Mouse (Mus musculus) testis, adult 2 months (tissue): Measurements from ENCODE around the gene Auts2. TPM values are rescaled to one million over a fixed set of nuclear protein-coding genes. Genes with fewer than 3 reads are reported as not detected.

ENCODE experiments used
- H3K27ac ChIP-seq: fragments of 200-500 bp; 2 replicates; pipeline ENCODE4 v1.5.1; 2012; ENCODE audit warnings: low read depth, low read length; ENCODE audit not compliant: control insufficient read depth, insufficient read depth
- H3K27me3 ChIP-seq: fragments of 200-500 bp; 2 replicates; pipeline ENCODE4 v1.6.1; 2012; ENCODE audit warnings: mild to moderate bottlenecking, low read length, moderate library complexity; ENCODE audit not compliant: control insufficient read depth, insufficient read depth
- H3K36me3 ChIP-seq: fragments of 200-500 bp; 2 replicates; pipeline ENCODE4 v1.6.1; 2012; ENCODE audit warnings: mild to moderate bottlenecking, low read length; ENCODE audit not compliant: control insufficient read depth, insufficient read depth
- H3K4me1 ChIP-seq: fragments of 200-500 bp; 2 replicates; pipeline ENCODE4 v1.6.1; 2012; ENCODE audit warnings: low read length; ENCODE audit not compliant: control insufficient read depth, insufficient read depth
- H3K4me3 ChIP-seq: fragments of 200-500 bp; 2 replicates; pipeline ENCODE4 v1.5.1; 2012; ENCODE audit warnings: low read depth, mild to moderate bottlenecking, low read length, moderate library complexity, mixed read lengths; ENCODE audit not compliant: control insufficient read depth
- CTCF ChIP-seq: fragments of 200-500 bp; IDR thresholded peaks from 2 replicates; pipeline ENCODE4 v1.5.1; 2012; ENCODE audit warnings: low read depth, mild to moderate bottlenecking, inconsistent platforms, low read length, moderate library complexity; ENCODE audit not compliant: control insufficient read depth, insufficient read depth, insufficient replicate concordance
- POLR2A ChIP-seq: fragments of 200-500 bp; IDR thresholded peaks from 2 replicates; pipeline ENCODE4 v1.6.1; 2012; ENCODE audit warnings: low read depth, mild to moderate bottlenecking, inconsistent platforms, low read length, moderate library complexity; ENCODE audit not compliant: control insufficient read depth
- polyA plus RNA-seq: library from polyadenylated mRNA; depleted of rRNA; stranded (reverse); fragments of >200 nt; gene quantifications from 2 replicates; pipeline ENCODE4 v1.2.3, GENCODE M21; 2012

Gene Auts2
- polyA plus RNA-seq, 1 experiment: 4.3 TPM

DNA sequence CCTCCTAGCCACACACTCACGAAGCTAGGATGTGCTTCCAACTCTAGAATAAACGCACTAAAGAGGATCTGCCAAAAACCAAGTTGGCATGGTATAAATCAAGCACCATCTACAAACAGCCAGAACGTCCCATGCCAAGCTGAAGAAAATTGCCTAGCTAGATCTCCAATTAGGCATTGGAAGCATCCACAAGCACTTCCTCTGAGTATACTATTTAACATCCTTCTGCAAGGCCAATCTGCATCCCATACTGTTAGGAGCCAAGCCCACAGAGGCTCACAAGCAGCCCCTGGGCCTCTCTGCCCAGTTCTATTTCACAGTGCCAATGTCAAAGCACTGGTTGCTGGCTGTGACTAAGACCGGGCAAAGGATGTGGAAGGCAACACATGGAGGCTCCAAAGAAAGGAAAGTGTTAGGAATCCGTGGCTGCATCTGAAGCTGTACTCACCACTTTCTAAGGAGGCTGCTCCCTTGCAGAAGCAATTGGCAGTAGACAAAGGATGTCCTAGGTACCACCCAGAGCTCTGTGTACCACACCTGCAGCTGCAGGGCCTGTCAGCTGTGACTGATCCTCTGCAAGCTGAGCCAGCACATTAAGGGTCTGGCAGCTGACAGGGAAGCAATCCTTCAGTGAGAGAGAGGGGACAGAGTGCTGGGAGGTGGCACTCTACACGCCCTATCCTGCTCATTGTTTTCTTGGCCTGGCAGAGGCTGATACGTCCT is 407.0 kb downstream of the Auts2 start:
- Histone ChIP-seq H3K4me1 (no peaks in the 10 kb centered on the region), H3K4me3 (no peak overlapping the region), H3K27me3 (no peaks in the 10 kb centered on the region), H3K36me3 (no peaks in the 10 kb centered on the region), H3K27ac (no peak overlapping the region)
- TF ChIP-seq CTCF (no peak), POLR2A (no peak)

DNA sequence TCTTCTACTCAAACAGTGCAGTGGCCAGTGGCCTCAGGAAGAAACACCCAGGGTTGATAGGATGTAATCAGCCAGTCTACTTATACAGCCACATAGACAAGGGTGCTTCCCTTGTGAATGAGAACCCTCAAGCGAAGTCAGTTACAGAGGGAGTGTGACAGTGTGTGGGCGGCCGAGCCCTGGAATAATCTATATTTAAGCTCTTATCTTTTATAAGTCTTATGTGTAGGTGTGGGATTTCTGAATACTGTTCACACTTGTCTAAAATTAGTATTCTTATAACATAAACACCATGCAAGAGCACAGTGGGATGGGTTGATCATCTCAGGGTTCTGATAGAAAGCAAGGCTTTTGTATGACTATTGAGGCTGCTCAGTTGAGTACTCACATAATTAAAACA is 411.2 kb downstream of the Auts2 start:
- no peaks in the 10 kb centered on the region for H3K27me3 ChIP-seq
- no peak overlapping the region for H3K27ac ChIP-seq
- TF ChIP-seq POLR2A: no peak
- no peak for TF ChIP-seq CTCF
- no peaks in the 10 kb centered on the region for H3K36me3 ChIP-seq
- no peak overlapping the region for H3K4me3 ChIP-seq
- no peaks in the 10 kb centered on the region for H3K4me1 ChIP-seq

DNA sequence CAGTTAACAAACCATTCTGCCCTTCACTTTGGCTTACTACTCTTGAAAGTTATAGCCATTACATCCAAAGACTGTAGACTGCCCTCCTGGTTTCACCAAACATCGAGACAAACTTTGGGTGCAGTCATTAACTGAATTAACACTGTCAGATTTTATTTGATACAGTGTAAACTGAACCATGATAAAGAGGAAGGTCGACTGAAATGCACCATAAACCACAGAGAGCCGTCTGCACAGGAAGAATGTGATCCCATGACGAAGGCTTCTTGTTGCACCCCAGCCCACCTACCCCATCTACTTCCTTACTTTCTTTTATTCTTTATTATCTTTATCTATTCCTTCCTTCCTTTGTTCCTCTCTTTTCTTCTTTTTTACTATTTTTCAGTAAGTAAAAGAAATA is 412.6 kb downstream of the Auts2 start:
- TF ChIP-seq POLR2A: no peak
- no peak for TF ChIP-seq CTCF
- Histone ChIP-seq H3K4me1 (no peaks in the 10 kb centered on the region), H3K36me3 (no peaks in the 10 kb centered on the region), H3K27ac (no peak overlapping the region), H3K27me3 (no peaks in the 10 kb centered on the region), H3K4me3 (no peak overlapping the region)

DNA sequence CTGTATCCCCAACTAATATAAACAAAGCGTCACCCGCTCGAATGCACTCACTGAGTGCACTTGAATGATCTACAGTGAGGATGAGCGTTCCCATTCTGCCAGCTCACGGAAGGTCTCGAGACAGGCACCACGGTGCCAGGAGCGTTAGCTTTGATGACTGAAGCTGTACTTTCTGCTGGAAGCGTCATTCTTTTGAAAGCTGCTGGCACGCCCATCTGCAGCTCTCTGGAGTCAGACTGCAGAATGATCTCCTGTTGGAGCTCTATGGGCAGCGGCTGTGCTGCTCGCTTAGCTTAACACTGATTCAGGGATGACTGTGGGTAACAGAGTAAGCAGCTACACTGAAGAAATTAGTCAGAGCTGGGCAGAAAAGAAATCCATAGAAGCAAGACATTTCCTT is 416.5 kb downstream of the Auts2 start:
- H3K4me3 ChIP-seq: no peak overlapping the region
- H3K27me3 ChIP-seq: no peaks in the 10 kb centered on the region
- H3K36me3 ChIP-seq: no peaks in the 10 kb centered on the region
- no peaks in the 10 kb centered on the region for H3K4me1 ChIP-seq
- no peak for TF ChIP-seq POLR2A
- TF ChIP-seq CTCF: no peak
- H3K27ac ChIP-seq: no peak overlapping the region

DNA sequence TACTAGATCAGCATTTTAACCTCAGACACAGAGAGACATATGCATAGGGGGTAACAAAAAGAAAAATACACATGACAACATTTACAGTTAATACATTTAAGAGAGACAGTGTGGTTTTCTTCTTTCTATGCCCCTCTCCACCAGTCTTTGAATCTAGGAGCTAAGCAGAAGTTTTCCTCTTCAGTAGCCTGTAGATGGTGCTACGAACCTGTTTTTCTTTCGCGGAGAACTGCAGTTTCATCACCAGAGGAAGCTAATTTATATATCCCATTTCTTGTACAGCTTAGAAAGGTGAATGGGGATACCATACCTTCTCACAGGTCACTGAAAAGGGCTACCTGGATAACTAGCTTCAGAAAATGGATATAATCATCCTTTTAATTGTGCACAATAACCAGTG is 427.5 kb downstream of the Auts2 start:
- Histone ChIP-seq H3K27ac (no peak overlapping the region), H3K4me3 (no peak overlapping the region), H3K27me3 (no peaks in the 10 kb centered on the region), H3K36me3 (no peaks in the 10 kb centered on the region), H3K4me1 (no peaks in the 10 kb centered on the region)
- TF ChIP-seq CTCF (no peak), POLR2A (no peak)

DNA sequence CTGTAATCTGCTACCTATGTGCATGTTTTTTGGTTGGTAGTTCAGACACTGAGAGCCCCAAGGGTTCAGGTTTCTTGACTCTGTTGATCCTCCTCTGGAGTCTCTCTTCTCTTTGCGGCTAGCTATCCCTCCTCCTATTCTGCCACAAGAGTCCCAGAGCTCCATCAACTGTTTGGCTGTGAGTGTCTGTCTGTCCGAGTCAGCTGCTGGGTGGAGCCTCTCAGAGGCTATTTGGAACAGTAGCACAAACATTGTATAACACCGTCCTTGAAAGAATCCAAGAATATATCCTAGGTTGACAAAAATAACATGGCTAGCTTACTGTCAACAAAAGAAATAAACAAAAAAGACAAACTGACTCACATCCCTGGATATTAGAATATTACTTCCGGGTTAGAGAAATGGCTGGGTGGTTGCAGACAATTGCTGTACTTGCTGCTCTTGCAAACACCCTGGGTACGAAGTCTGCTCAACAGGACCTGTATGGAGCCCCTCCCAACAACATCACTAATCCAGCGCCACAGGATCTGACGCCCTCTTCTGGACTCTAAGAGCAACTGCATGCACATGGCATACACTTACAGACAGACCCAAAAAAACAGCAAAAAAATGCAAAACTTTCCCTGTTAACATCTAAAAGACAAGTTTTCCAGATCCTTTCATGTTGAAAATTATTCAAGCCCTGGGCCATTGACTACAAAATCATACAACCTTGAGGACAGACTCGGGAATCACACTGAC is 428.4 kb downstream of the Auts2 start:
- Histone ChIP-seq H3K36me3 (no peaks in the 10 kb centered on the region), H3K4me3 (no peak overlapping the region), H3K27ac (no peak overlapping the region), H3K4me1 (no peaks in the 10 kb centered on the region), H3K27me3 (no peaks in the 10 kb centered on the region)
- no peak for TF ChIP-seq POLR2A
- peak; percentile 25; the same call in 1 of the 2 replicates for TF ChIP-seq CTCF

DNA sequence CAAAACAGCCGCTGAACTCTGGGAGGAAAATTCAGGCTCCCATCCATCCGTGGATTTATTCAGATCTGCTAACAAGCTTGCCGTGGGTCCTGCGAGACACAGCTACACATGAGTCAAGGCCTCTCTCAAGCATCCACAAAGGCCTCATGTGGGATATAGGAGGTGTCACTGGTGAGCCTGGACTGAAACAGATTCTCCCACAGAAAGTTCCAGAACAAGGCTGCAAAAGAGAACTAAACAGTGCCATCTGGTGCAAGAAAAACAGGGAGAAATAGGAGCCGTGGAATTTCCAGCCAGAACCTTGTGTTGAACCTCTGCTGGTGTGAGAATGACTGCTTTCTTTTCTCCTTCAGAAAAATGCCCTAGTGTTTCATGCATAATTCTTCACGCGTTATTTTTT is 429.7 kb downstream of the Auts2 start:
- TF ChIP-seq POLR2A (no peak), CTCF (no peak)
- Histone ChIP-seq H3K27ac (no peak overlapping the region), H3K4me3 (no peak overlapping the region), H3K27me3 (no peaks in the 10 kb centered on the region), H3K36me3 (no peaks in the 10 kb centered on the region), H3K4me1 (no peaks in the 10 kb centered on the region)
